Mouse (Mus musculus): ENCODE measurements at regions not wholly inside any gene's neighbourhood (a gene's known extent, or its start where the extent isn't known, plus 50 kb on each side); places are given as distances from the start of the nearest gene placed in this dataset.

- Histone ChIP-seq H3K4me1 (ENCODE audit: control insufficient read depth, low read depth, low read length) (no peaks in the 10 kb centered on the region), H3K9ac (ENCODE audit: low read depth, low read length) (no peak overlapping the region), H3K4me3 (ENCODE audit: low read depth, low read length) (no peak overlapping the region), H3K27me3 (ENCODE audit: control insufficient read depth, insufficient read depth, low read depth, low read length) (no peaks in the 10 kb centered on the region), H3K9me3 (replicated peaks; ENCODE audit: control insufficient read depth, low read length) (no peaks in the 10 kb centered on the region), H3K27ac (ENCODE audit: low read length) (no peak overlapping the region), H3K36me3 (ENCODE audit: control insufficient read depth, insufficient read depth) (no peaks in the 10 kb centered on the region), H3K4me2 (ENCODE audit: low read depth, low read length) (no peak overlapping the region)
- no peak for ATAC-seq (ENCODE audit: low read depth)
- 51% methylated on average over 1 of the region's 1 CpGs for WGBS (ENCODE audit: insufficient replicate concordance)
Measured at GRCm38 (mm10) chr13:78520771-78521170, 321.2 kb upstream of the Nr2f1 start.

GRCm38 (mm10) chr13:78520186-78520585 lies 320.6 kb upstream of the Nr2f1 start:
- H3K27ac ChIP-seq (ENCODE audit: low read length): no peak overlapping the region
- 50% methylated on average over 3 of the region's 3 CpGs for WGBS (ENCODE audit: insufficient replicate concordance)
- H3K36me3 ChIP-seq (ENCODE audit: control insufficient read depth, insufficient read depth): no peaks in the 10 kb centered on the region
- no peaks in the 10 kb centered on the region for H3K27me3 ChIP-seq (ENCODE audit: control insufficient read depth, insufficient read depth, low read depth, low read length)
- no peak overlapping the region for H3K9ac ChIP-seq (ENCODE audit: low read depth, low read length)
- H3K9me3 ChIP-seq (replicated peaks; ENCODE audit: control insufficient read depth, low read length): no peaks in the 10 kb centered on the region
- H3K4me3 ChIP-seq (ENCODE audit: low read depth, low read length): no peak overlapping the region
- H3K4me2 ChIP-seq (ENCODE audit: low read depth, low read length): no peak overlapping the region
- no peak for ATAC-seq (ENCODE audit: low read depth)
- H3K4me1 ChIP-seq (ENCODE audit: control insufficient read depth, low read depth, low read length): no peaks in the 10 kb centered on the region

- no peaks in the 10 kb centered on the region for H3K9me3 ChIP-seq (replicated peaks; ENCODE audit: control insufficient read depth, low read length)
- H3K4me3 ChIP-seq (ENCODE audit: low read depth, low read length): no peak overlapping the region
- no peaks in the 10 kb centered on the region for H3K4me1 ChIP-seq (ENCODE audit: control insufficient read depth, low read depth, low read length)
- no peak for ATAC-seq (ENCODE audit: low read depth)
- H3K9ac ChIP-seq (ENCODE audit: low read depth, low read length): no peak overlapping the region
- H3K27me3 ChIP-seq (ENCODE audit: control insufficient read depth, insufficient read depth, low read depth, low read length): no peaks in the 10 kb centered on the region
- WGBS (ENCODE audit: insufficient replicate concordance): 68% methylated on average over 7 of the region's 7 CpGs
- H3K36me3 ChIP-seq (ENCODE audit: control insufficient read depth, insufficient read depth): no peaks in the 10 kb centered on the region
- no peak overlapping the region for H3K4me2 ChIP-seq (ENCODE audit: low read depth, low read length)
- H3K27ac ChIP-seq (ENCODE audit: low read length): no peak overlapping the region
Measured at GRCm38 (mm10) chr13:78500551-78500950, 301.0 kb upstream of the Nr2f1 start.

GRCm38 (mm10) chr13:78483760-78484357 lies 284.3 kb upstream of the Nr2f1 start:
- Histone ChIP-seq H3K27ac (ENCODE audit: low read length) (no peak overlapping the region), H3K36me3 (ENCODE audit: control insufficient read depth, insufficient read depth) (no peaks in the 10 kb centered on the region), H3K9me3 (replicated peaks; ENCODE audit: control insufficient read depth, low read length) (no peaks in the 10 kb centered on the region), H3K4me3 (ENCODE audit: low read depth, low read length) (no peak overlapping the region), H3K27me3 (ENCODE audit: control insufficient read depth, insufficient read depth, low read depth, low read length) (no peaks in the 10 kb centered on the region), H3K9ac (ENCODE audit: low read depth, low read length) (no peak overlapping the region), H3K4me1 (ENCODE audit: control insufficient read depth, low read depth, low read length) (no peaks in the 10 kb centered on the region), H3K4me2 (ENCODE audit: low read depth, low read length) (no peak overlapping the region)
- 54% methylated on average over 2 of the region's 2 CpGs for WGBS (ENCODE audit: insufficient replicate concordance)
- peak; percentile 35 for ATAC-seq (ENCODE audit: low read depth)

GRCm38 (mm10) chr13:78482929-78483759 lies 283.6 kb upstream of the Nr2f1 start:
- Histone ChIP-seq H3K36me3 (ENCODE audit: control insufficient read depth, insufficient read depth) (no peaks in the 10 kb centered on the region), H3K4me3 (ENCODE audit: low read depth, low read length) (no peak overlapping the region), H3K27me3 (ENCODE audit: control insufficient read depth, insufficient read depth, low read depth, low read length) (no peaks in the 10 kb centered on the region), H3K4me2 (ENCODE audit: low read depth, low read length) (no peak overlapping the region), H3K9ac (ENCODE audit: low read depth, low read length) (no peak overlapping the region), H3K4me1 (ENCODE audit: control insufficient read depth, low read depth, low read length) (no peaks in the 10 kb centered on the region), H3K27ac (ENCODE audit: low read length) (no peak overlapping the region), H3K9me3 (replicated peaks; ENCODE audit: control insufficient read depth, low read length) (no peaks in the 10 kb centered on the region)
- peak; percentile 41 for ATAC-seq (ENCODE audit: low read depth)
- 46% methylated on average over 9 of the region's 9 CpGs for WGBS (ENCODE audit: insufficient replicate concordance)

GRCm38 (mm10) chr13:78451333-78452070 lies 251.9 kb upstream of the Nr2f1 start:
- no peaks in the 10 kb centered on the region for H3K27me3 ChIP-seq (ENCODE audit: control insufficient read depth, insufficient read depth, low read depth, low read length)
- no peaks in the 10 kb centered on the region for H3K4me1 ChIP-seq (ENCODE audit: control insufficient read depth, low read depth, low read length)
- no peak overlapping the region for H3K4me2 ChIP-seq (ENCODE audit: low read depth, low read length)
- no peaks in the 10 kb centered on the region for H3K36me3 ChIP-seq (ENCODE audit: control insufficient read depth, insufficient read depth)
- no peak overlapping the region for H3K27ac ChIP-seq (ENCODE audit: low read length)
- H3K9ac ChIP-seq (ENCODE audit: low read depth, low read length): no peak overlapping the region
- H3K4me3 ChIP-seq (ENCODE audit: low read depth, low read length): no peak overlapping the region
- no peak for ATAC-seq (ENCODE audit: low read depth)
- 46% methylated on average over 2 of the region's 2 CpGs for WGBS (ENCODE audit: insufficient replicate concordance)
- H3K9me3 ChIP-seq (replicated peaks; ENCODE audit: control insufficient read depth, low read length): no peaks in the 10 kb centered on the region

GRCm38 (mm10) chr13:78446726-78447031 lies 247.1 kb upstream of the Nr2f1 start:
- H3K4me2 ChIP-seq (ENCODE audit: low read depth, low read length): no peak overlapping the region
- WGBS (ENCODE audit: insufficient replicate concordance): 69% methylated on average over 5 of the region's 5 CpGs

GRCm38 (mm10) chr13:78445891-78446725 lies 246.6 kb upstream of the Nr2f1 start:
- Histone ChIP-seq H3K9ac (ENCODE audit: low read depth, low read length) (no peak overlapping the region), H3K27me3 (ENCODE audit: control insufficient read depth, insufficient read depth, low read depth, low read length) (no peaks in the 10 kb centered on the region), H3K4me1 (ENCODE audit: control insufficient read depth, low read depth, low read length) (no peaks in the 10 kb centered on the region), H3K4me3 (ENCODE audit: low read depth, low read length) (no peak overlapping the region), H3K36me3 (ENCODE audit: control insufficient read depth, insufficient read depth) (no peaks in the 10 kb centered on the region), H3K4me2 (ENCODE audit: low read depth, low read length) (no peak overlapping the region), H3K9me3 (replicated peaks; ENCODE audit: control insufficient read depth, low read length) (no peaks in the 10 kb centered on the region), H3K27ac (ENCODE audit: low read length) (no peak overlapping the region)
- ATAC-seq (ENCODE audit: low read depth): no peak
- 64% methylated on average over 14 of the region's 14 CpGs for WGBS (ENCODE audit: insufficient replicate concordance)

More at GRCm38 (mm10) chr13:78446726-78447031, 247.1 kb upstream of the Nr2f1 start:
- Histone ChIP-seq H3K4me1 (ENCODE audit: control insufficient read depth, low read depth, low read length) (no peaks in the 10 kb centered on the region), H3K27me3 (ENCODE audit: control insufficient read depth, insufficient read depth, low read depth, low read length) (no peaks in the 10 kb centered on the region), H3K27ac (ENCODE audit: low read length) (no peak overlapping the region), H3K9ac (ENCODE audit: low read depth, low read length) (no peak overlapping the region), H3K4me3 (ENCODE audit: low read depth, low read length) (no peak overlapping the region), H3K9me3 (replicated peaks; ENCODE audit: control insufficient read depth, low read length) (no peaks in the 10 kb centered on the region), H3K36me3 (ENCODE audit: control insufficient read depth, insufficient read depth) (no peaks in the 10 kb centered on the region)
- no peak for ATAC-seq (ENCODE audit: low read depth)

All from liver, embryonic 16.5 days (tissue).